Mouse (Mus musculus) A20 (cell line): ENCODE measurements around the gene Fxr1.
"Not testable (repeated sequence)": the region's sequence is repeated elsewhere in the genome, so short reads cannot be mapped to it uniquely, and the experiment has no call there.

Experiments used
- DNase-seq: peaks from one replicate; pipeline ENCODE4 v3.0.0-alpha.2; 2011; ENCODE audit warnings: low read depth, low spot score

Fxr1 gene

GRCm38 (mm10) chr3:34019540-34020381, at the start of gene Fxr1:
Gene Fxr1 (plus strand): TSS chr3:34019943.
- DNase-seq = peak; percentile 81

GRCm38 (mm10) chr3:33979395-33979794, 40.3 kb upstream of the Fxr1 start:
- no peak for DNase-seq

GRCm38 (mm10) chr3:33982746-33983145, 37.0 kb upstream of the Fxr1 start:
- DNase-seq = no peak

GRCm38 (mm10) chr3:33989302-33989701, 30.4 kb upstream of the Fxr1 start:
- no peak for DNase-seq

GRCm38 (mm10) chr3:33990451-33990850, 29.3 kb upstream of the Fxr1 start:
- DNase-seq = no peak

- no peak for DNase-seq
These were observed 28.8 kb upstream of the Fxr1 start for GRCm38 (mm10) chr3:33990921-33991320.

GRCm38 (mm10) chr3:33993421-33994126, 26.2 kb upstream of the Fxr1 start:
- no peak for DNase-seq

GRCm38 (mm10) chr3:33994127-33994488, 25.6 kb upstream of the Fxr1 start:
- DNase-seq = no peak

GRCm38 (mm10) chr3:34001691-34002090, 18.1 kb upstream of the Fxr1 start:
- DNase-seq = not testable (repeated sequence)

- no peak for DNase-seq
These were observed 15.9 kb upstream of the Fxr1 start for GRCm38 (mm10) chr3:34003860-34004259.

GRCm38 (mm10) chr3:34006301-34006700, 13.4 kb upstream of the Fxr1 start:
- no peak for DNase-seq

- DNase-seq = no peak
These were observed 12.9 kb upstream of the Fxr1 start for GRCm38 (mm10) chr3:34006824-34007223.

- no peak for DNase-seq
These were observed 12.1 kb upstream of the Fxr1 start for GRCm38 (mm10) chr3:34007611-34008010.

GRCm38 (mm10) chr3:34008191-34008590, 11.6 kb upstream of the Fxr1 start:
- no peak for DNase-seq

GRCm38 (mm10) chr3:34020382-34021258, 877 bp downstream of the Fxr1 start:
- peak; percentile 31 for DNase-seq

GRCm38 (mm10) chr3:34021259-34021828, 1.6 kb downstream of the Fxr1 start:
- no peak for DNase-seq

- no peak for DNase-seq
These were observed 9.2 kb downstream of the Fxr1 start for GRCm38 (mm10) chr3:34028935-34029334.

GRCm38 (mm10) chr3:34030601-34031000, 10.9 kb downstream of the Fxr1 start:
- no peak for DNase-seq

GRCm38 (mm10) chr3:34033720-34034364, 14.1 kb downstream of the Fxr1 start:
- peak; percentile 64 for DNase-seq

GRCm38 (mm10) chr3:34034803-34035202, 15.1 kb downstream of the Fxr1 start:
- DNase-seq = peak; percentile 56

GRCm38 (mm10) chr3:34035706-34036105, 16.0 kb downstream of the Fxr1 start:
- no peak for DNase-seq
